Mouse (Mus musculus) liver, adult 2 months (tissue): ENCODE data around the gene St3gal6.

Experiments used
- CTCF ChIP-seq: fragments of 200-500 bp; IDR thresholded peaks from 2 replicates; pipeline ENCODE4 v1.5.1; 2011; ENCODE audit warnings: low read depth, low read length, control low read depth
- POLR2A ChIP-seq: fragments of 200-500 bp; IDR thresholded peaks from 2 replicates; pipeline ENCODE4 v1.6.1; 2011; ENCODE audit warnings: low read length, control low read depth; ENCODE audit not compliant: insufficient read depth; ENCODE audit errors: extremely low read depth

- TF ChIP-seq POLR2A (no peak), CTCF (no peak)
Measured at GRCm38 (mm10) chr16:58449073-58449472, 75.0 kb downstream of the St3gal6 start.
